Mouse (Mus musculus) ES-Bruce4 (cell line): Measurements from ENCODE around the gene Nmnat2. TPM values are rescaled to one million over a fixed set of nuclear protein-coding genes. Genes with fewer than 3 reads are reported as not detected.
A peak's percentile ranks its signal among the peaks of the same experiment; 100 is the strongest.

Experiments
- H3K27ac ChIP-seq: 2 replicates; pipeline ENCODE4 v1.5.1; 2012; ENCODE audit warnings: low read length, inconsistent platforms; ENCODE audit not compliant: insufficient read depth
- H3K27me3 ChIP-seq: 2 replicates; pipeline ENCODE4 v1.6.1; 2012; ENCODE audit warnings: mild to moderate bottlenecking, low read length, inconsistent platforms; ENCODE audit not compliant: control insufficient read depth, poor library complexity, insufficient read depth, severe bottlenecking
- H3K36me3 ChIP-seq: 2 replicates; pipeline ENCODE4 v1.6.1; 2012; ENCODE audit warnings: inconsistent platforms, mild to moderate bottlenecking, low read length, moderate library complexity; ENCODE audit not compliant: control insufficient read depth, poor library complexity, insufficient read depth, severe bottlenecking
- H3K4me1 ChIP-seq: one replicate; pipeline ENCODE4 v1.8.1; 2011; ENCODE audit warnings: low read length; ENCODE audit not compliant: control insufficient read depth, insufficient read depth
- H3K4me3 ChIP-seq: 2 replicates; pipeline ENCODE4 v1.5.1; 2011; ENCODE audit warnings: low read depth, mild to moderate bottlenecking, low read length
- H3K9ac ChIP-seq: 2 replicates; pipeline ENCODE4 v1.6.1; 2012; ENCODE audit warnings: low read depth, mild to moderate bottlenecking, inconsistent platforms; ENCODE audit not compliant: poor library complexity, severe bottlenecking
- H3K9me3 ChIP-seq: replicated peaks from 2 replicates; pipeline ENCODE4 v1.6.1; 2012; ENCODE audit warnings: mild to moderate bottlenecking, low read length, inconsistent platforms; ENCODE audit not compliant: control insufficient read depth, poor library complexity, insufficient read depth, severe bottlenecking
- CTCF ChIP-seq: IDR thresholded peaks from one replicate; pipeline ENCODE4 v1.8.1; 2011; ENCODE audit warnings: low read depth, low read length
- EP300 ChIP-seq: IDR thresholded peaks from 2 replicates; pipeline ENCODE4 v1.6.1; 2011; ENCODE audit warnings: low read depth, low read length; ENCODE audit not compliant: insufficient read depth
- POLR2A ChIP-seq: IDR thresholded peaks from one replicate; pipeline ENCODE4 v1.8.1; 2011; ENCODE audit warnings: low read length; ENCODE audit not compliant: insufficient read depth
- polyA plus RNA-seq: library from polyadenylated mRNA; stranded (reverse); fragments of >200 nt; gene quantifications from 2 replicates; pipeline ENCODE4 v1.2.4, GENCODE M21; 2011; ENCODE audit warnings: low read depth; ENCODE audit not compliant: missing spikeins, insufficient read depth, insufficient read length

The Nmnat2 gene
- polyA plus RNA-seq, 1 experiment = 35.6 TPM

DNA sequence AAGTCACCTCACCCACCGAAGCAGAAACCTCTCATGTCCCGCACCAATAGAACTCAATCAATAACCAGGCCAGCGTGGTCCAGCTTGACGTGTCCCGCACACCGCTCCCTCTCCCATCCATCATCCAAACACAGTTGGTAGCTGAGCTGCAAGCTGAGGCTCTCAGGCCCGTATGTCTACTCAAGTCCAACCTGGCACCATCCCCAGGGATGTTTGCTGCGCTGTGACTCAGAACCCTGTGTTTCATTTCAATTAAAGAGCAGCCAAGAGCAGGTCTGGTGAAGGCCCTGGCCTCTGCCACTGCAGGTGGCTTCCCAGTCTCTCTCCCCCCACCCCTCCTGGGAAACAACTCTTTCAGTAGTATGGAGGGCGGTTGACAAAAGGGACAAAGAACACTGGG, 104.8 kb downstream of the Nmnat2 start:
- Histone ChIP-seq H3K27ac (no peak overlapping the region), H3K4me1 (no peaks in the 10 kb centered on the region), H3K27me3 (no peaks in the 10 kb centered on the region), H3K36me3 (no peaks in the 10 kb centered on the region), H3K9ac (no peak overlapping the region), H3K9me3 (no peaks in the 10 kb centered on the region), H3K4me3 (no peak overlapping the region)
- no peak for TF ChIP-seq POLR2A
- TF ChIP-seq CTCF = no peak
- TF ChIP-seq EP300 = no peak

DNA sequence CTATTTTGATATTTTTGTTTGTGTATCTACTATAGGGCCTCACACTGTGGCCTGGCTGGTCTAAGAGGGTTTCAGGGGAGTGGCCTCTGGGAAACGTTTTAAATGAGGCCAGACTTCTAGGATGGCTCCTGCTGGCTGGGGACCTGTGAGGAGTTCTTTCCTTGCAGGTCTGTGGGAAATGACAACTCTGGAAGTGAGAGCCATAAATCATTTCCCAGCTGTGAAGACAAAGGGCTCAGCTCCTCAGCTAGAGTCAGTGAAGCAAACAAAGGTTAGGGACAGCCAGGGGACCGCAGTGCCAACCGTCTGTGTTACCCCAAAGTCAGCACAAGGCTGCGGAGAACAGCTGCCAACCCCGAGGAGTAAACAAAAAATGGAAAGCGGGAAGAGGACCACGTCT, 107.8 kb downstream of the Nmnat2 start:
- Histone ChIP-seq H3K4me3 (no peak overlapping the region), H3K27me3 (no peaks in the 10 kb centered on the region), H3K27ac (no peak overlapping the region), H3K4me1 (no peaks in the 10 kb centered on the region), H3K36me3 (no peaks in the 10 kb centered on the region), H3K9ac (no peak overlapping the region), H3K9me3 (no peaks in the 10 kb centered on the region)
- no peak for TF ChIP-seq EP300

DNA sequence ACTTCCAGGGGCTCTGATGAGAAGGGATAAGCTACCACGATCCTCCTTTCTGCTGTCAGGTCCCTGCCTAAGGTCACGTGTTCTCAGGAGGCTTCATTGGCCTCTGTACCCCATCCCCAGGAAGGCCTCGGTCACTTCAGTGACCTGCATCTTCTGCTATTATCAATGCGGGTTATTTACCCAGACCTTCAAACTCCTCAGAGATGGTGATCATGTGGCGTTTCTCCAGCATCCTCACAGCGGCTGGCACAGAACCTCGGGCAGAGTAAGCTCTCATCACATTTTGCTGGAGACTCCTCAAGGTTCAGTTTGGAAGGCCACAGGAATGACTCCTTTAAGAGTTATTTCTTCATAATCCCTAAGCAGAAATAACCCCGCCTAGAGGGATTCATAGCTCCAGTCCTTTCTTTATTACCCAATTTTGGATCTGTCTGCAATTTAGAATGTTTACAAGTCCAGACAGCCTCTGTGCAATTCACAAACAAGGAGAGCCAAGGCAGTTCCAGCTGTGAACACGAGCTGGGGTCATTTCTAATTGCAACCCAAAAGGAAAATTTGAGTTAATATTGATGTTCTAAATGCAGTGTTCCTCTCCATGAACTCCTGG, 110.1 kb downstream of the Nmnat2 start:
- no peak overlapping the region for H3K9ac ChIP-seq
- no peaks in the 10 kb centered on the region for H3K9me3 ChIP-seq
- TF ChIP-seq EP300 (no peak), CTCF (no peak)
- H3K27ac ChIP-seq = no peak overlapping the region
- no peak overlapping the region for H3K4me3 ChIP-seq
- H3K27me3 ChIP-seq = no peaks in the 10 kb centered on the region
- no peaks in the 10 kb centered on the region for H3K36me3 ChIP-seq
- H3K4me1 ChIP-seq = no peaks in the 10 kb centered on the region

DNA sequence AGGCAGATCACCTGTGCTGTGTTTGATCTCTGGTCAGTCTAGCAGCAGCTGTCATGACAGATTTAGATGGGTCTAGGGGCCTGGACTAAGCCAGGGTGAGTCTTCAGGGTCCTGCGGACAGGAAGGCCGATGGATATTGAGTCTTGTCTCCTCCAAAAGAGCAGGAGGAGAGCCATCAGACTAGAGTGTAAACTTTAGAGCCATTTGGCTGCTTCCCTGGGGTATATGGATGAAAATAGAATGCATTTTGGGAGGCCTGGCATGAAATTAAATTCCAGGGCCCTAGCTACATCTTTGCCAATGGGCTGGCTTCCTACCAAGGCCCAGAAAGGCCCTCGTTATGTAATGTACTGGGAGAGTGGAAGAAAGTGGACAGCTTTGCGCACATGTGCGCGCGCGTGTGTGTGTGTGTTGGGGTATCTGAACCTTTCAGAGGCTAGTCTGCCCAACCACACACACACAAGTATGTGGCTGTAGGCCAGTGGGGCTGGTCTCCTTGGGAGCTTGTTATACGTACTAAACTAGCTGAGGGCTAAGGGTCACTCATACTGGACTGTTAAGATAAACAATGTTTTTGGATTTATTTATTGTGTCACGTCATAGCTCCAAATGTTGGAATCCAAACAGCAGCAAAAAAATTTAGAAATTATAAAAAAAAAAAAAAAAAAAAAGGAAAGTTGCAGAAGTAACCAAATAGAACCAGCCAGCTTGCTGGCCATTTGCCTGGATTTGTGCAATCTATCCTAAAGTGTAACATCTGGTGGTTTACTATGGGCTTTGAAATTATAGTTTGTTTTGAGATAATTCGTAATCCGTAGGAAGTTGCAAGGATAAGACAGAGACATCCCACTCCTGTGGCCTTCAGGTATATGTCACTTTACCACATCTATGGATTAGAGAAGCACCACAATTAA, 110.9 kb downstream of the Nmnat2 start:
- H3K4me1 ChIP-seq = no peaks in the 10 kb centered on the region
- TF ChIP-seq POLR2A = no peak
- no peak for TF ChIP-seq EP300
- no peak for TF ChIP-seq CTCF
- H3K36me3 ChIP-seq = no peaks in the 10 kb centered on the region
- H3K9ac ChIP-seq = no peak overlapping the region
- no peak overlapping the region for H3K27ac ChIP-seq
- no peaks in the 10 kb centered on the region for H3K27me3 ChIP-seq
- no peaks in the 10 kb centered on the region for H3K9me3 ChIP-seq
- H3K4me3 ChIP-seq = no peak overlapping the region

DNA sequence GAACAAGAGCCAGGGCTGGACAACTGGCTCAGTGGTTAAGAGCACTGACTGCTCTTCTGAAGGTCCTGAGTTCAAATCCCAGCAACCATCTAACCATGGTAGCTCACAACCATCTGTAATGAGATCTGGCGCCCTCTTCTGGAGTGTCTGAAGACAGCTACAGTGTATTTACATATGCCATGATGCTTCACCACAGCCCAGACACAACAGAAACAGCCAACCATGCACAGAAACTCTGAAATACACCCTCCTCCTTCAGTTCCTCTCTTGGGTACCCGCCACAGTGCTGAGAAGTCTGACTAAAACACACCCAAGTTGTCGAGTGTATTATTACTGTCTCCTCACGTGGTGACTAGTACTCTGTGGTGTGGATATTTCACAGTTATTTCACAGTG, 111.6 kb downstream of the Nmnat2 start:
- H3K27me3 ChIP-seq = no peaks in the 10 kb centered on the region
- no peak overlapping the region for H3K9ac ChIP-seq
- no peaks in the 10 kb centered on the region for H3K9me3 ChIP-seq
- H3K27ac ChIP-seq = no peak overlapping the region
- H3K4me3 ChIP-seq = no peak overlapping the region
- no peak for TF ChIP-seq POLR2A
- TF ChIP-seq CTCF = no peak
- no peak for TF ChIP-seq EP300
- H3K36me3 ChIP-seq = no peaks in the 10 kb centered on the region
- H3K4me1 ChIP-seq = no peaks in the 10 kb centered on the region

DNA sequence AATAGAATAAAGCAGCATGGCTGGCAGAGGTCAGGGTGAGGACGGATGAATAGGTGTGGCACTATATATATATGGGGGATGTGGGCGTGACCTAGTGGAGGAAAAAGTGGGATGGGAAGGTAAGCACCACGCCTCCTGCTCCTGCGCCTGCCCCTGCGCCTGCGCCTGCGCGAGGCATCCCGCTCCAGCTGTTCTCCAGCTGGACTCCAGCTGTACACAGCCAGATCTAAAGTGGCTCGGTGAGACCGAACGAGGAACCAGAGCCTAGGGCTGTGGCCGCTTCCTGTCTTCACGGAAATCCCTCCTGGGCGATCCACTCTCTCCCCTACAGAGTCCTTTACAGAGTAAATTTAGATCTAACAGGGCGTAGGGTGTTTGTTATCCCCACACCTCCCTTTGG, 116.8 kb downstream of the Nmnat2 start:
- H3K27ac ChIP-seq = peak overlapping the region; percentile 3; the same call in 1 of the 2 replicates
- TF ChIP-seq POLR2A (peak; percentile 44), CTCF (no peak), EP300 (peak; percentile 34; the same call in 1 of the 2 replicates)
- no peaks in the 10 kb centered on the region for H3K27me3 ChIP-seq
- peak overlapping the region; percentile 26 for H3K9ac ChIP-seq
- no peaks in the 10 kb centered on the region for H3K9me3 ChIP-seq
- peak overlapping the region; percentile 19 for H3K4me3 ChIP-seq
- H3K36me3 ChIP-seq = no peaks in the 10 kb centered on the region
- peaks cover 7% of the 10 kb centered on the region for H3K4me1 ChIP-seq
